Mouse (Mus musculus) heart, adult 2 months (tissue): ENCODE measurements around the gene Tdrd12. TPM values are rescaled to one million over a fixed set of nuclear protein-coding genes. Genes with fewer than 3 reads are reported as not detected.
A peak's percentile ranks its signal among the peaks of the same experiment; 100 is the strongest.
"Not testable (repeated sequence)": the region's sequence is repeated elsewhere in the genome, so short reads cannot be mapped to it uniquely, and the experiment has no call there.

Source experiments
- DNase-seq, 2 experiments: peaks; one replicate each; pipeline ENCODE4 v3.0.0; 2021
- H3K27ac ChIP-seq: fragments of 200-600 bp; 2 replicates; pipeline ENCODE4 v1.8.1; 2022
- H3K27me3 ChIP-seq: fragments of 200-500 bp; 2 replicates; pipeline ENCODE4 v1.6.1; 2012; ENCODE audit warnings: mild to moderate bottlenecking, low read length, inconsistent platforms, mixed read lengths; ENCODE audit not compliant: control insufficient read depth, insufficient read depth
- H3K36me3 ChIP-seq: fragments of 200-500 bp; 2 replicates; pipeline ENCODE4 v1.6.1; 2012; ENCODE audit warnings: low read length, inconsistent platforms; ENCODE audit not compliant: control insufficient read depth, insufficient read depth
- H3K4me1 ChIP-seq: fragments of 200-500 bp; 2 replicates; pipeline ENCODE4 v1.6.1; 2011; ENCODE audit warnings: low read length; ENCODE audit not compliant: control insufficient read depth, insufficient read depth
- H3K4me3 ChIP-seq: fragments of 200-600 bp; 2 replicates; pipeline ENCODE4 v1.8.1; 2022
- H3K79me2 ChIP-seq: fragments of 200-500 bp; replicated peaks from 2 replicates; pipeline ENCODE4 v1.6.1; 2012; ENCODE audit warnings: mild to moderate bottlenecking, inconsistent platforms, low read length, moderate library complexity, mixed read lengths; ENCODE audit not compliant: control insufficient read depth, insufficient read depth
- H3K9ac ChIP-seq: fragments of 200-500 bp; 2 replicates; pipeline ENCODE4 v1.6.1; 2012; ENCODE audit warnings: low read depth, mild to moderate bottlenecking, control low read depth, inconsistent platforms, low read length, mixed read lengths
- CTCF ChIP-seq: fragments of 200-600 bp; IDR thresholded peaks from 2 replicates; pipeline ENCODE4 v1.8.1; 2022; ENCODE audit warnings: antibody characterized with exemption, mild to moderate bottlenecking, moderate library complexity
- EP300 ChIP-seq: fragments of 200-500 bp; IDR thresholded peaks from 2 replicates; pipeline ENCODE4 v1.6.1; 2011; ENCODE audit warnings: low read depth, low read length, control low read depth; ENCODE audit not compliant: insufficient read depth
- POLR2A ChIP-seq: fragments of 200-500 bp; IDR thresholded peaks from 2 replicates; pipeline ENCODE4 v1.6.1; 2011; ENCODE audit warnings: mild to moderate bottlenecking, low read depth, low read length, control low read depth; ENCODE audit not compliant: insufficient read depth
- WGBS: fragments of 180-500 bp; shearing (Covaris S2); methylation state at CpG from one replicate; pipeline ENCODE4 v1.1.7; 2018; 5-methylcytosine and 5-hydroxymethylcytosine counted together
- intact Hi-C: fragments of 180-260 bp; cut with DNase I; formaldehyde crosslinking; loops from one replicate; pipeline ENCODE4 v1.15.1; 2025
- polyA plus RNA-seq: library from polyadenylated mRNA; depleted of rRNA; stranded (reverse); fragments of >200 nt; gene quantifications from 2 replicates; pipeline ENCODE4 v1.2.3, GENCODE M21; 2012
- total RNA-seq, 2 experiments: library from RNA; stranded (reverse); gene quantifications; 2 replicates each; pipeline ENCODE4 v1.2.3; 2021

The Tdrd12 gene
- total and polyA plus RNA-seq, 3 experiments = 0.27 TPM; not detected in 2

DNA sequence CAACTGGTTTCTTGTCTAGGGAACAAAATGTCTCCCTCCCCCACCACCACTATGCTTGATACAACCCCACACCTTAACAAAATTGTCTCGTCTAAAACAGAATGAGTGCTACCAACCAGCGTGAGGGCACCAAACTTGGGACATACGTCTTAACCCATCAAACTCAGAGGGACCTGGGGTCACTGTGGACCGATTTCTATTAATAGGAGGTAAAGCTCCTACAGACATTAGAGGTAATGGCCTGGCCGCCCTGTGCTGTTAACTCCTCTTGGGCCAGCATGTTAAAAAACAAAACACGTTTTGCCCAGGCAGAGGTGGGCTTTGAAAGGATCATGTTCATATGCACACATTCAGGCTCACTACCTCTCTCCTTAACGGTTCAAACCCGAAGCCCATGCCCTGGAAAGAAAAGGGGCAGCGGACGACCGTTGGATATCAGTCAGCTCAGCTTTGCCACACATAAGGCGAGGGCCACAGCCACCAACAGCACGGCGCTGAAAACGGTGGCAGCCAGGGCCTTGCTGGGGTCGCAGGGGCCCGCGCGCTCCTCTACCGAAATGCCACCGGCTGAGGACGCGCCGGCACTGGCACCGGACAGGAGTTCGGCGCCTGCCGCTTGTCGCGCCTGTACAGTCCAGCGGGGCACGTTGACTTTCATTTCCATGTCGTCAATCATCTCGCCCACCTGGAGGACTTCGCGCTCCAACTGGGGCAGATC is 46.7 kb upstream of the Tdrd12 start:
- H3K79me2 ChIP-seq = no peaks in the 10 kb centered on the region
- DNase-seq = peak in 1 of 2 experiments; percentile 28
- H3K36me3 ChIP-seq = no peaks in the 10 kb centered on the region
- TF ChIP-seq EP300 = no peak
- no peak for TF ChIP-seq CTCF
- no peak for TF ChIP-seq POLR2A
- peak overlapping the region; percentile 81 for H3K4me3 ChIP-seq
- no peak overlapping the region for H3K27ac ChIP-seq
- peak overlapping the region; percentile 57 for H3K9ac ChIP-seq
- intact Hi-C loops = loop anchor here (2.0 kb wide), 1 partner anchor 27 kb away; the partner anchor contains the start of gene Nudt19
- peaks cover 1% of the 10 kb centered on the region; the same call in 1 of the 2 replicates for H3K4me1 ChIP-seq
- 13% methylated on average over 36 of the region's 36 CpGs for WGBS
- H3K27me3 ChIP-seq = peaks cover 9% of the 10 kb centered on the region; the same call in 1 of the 2 replicates

- 29% methylated on average over 11 of the region's 11 CpGs for WGBS
- no peaks in the 10 kb centered on the region for H3K36me3 ChIP-seq
- H3K27ac ChIP-seq = no peak overlapping the region
- no peaks in the 10 kb centered on the region for H3K79me2 ChIP-seq
- H3K4me3 ChIP-seq = no peak overlapping the region
- peaks cover 1% of the 10 kb centered on the region; the same call in 1 of the 2 replicates for H3K4me1 ChIP-seq
- intact Hi-C loops = loop anchor here (2.0 kb wide), 1 partner anchor 27 kb away; the partner anchor contains the start of gene Nudt19
- H3K9ac ChIP-seq = no peak overlapping the region
- peaks cover 9% of the 10 kb centered on the region; the same call in 1 of the 2 replicates for H3K27me3 ChIP-seq
- no peak for DNase-seq
- TF ChIP-seq CTCF (no peak), POLR2A (no peak), EP300 (no peak)
Measured at GRCm38 (mm10) chr7:35583476-35584025, 46.0 kb upstream of the Tdrd12 start.

DNA sequence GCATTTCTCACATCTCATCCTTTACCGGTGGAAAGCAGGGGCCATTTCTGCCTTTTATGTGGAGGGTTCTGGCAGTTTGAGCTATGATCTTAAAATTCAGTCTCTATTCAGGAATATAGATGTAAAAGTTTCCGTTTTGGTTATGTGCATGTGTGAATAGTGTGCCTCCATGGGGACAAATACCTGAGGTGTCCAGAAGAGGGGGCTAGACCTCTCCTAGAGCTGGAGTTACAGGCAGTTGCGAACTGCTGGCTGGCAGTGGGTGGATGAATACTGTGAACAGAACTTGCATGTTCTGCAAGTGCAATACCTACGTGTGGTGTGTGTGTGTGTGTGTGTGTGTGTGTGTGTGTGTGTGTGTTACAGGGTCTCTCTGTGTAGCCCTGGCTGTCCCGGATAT is 45.2 kb upstream of the Tdrd12 start:
- WGBS = 74% methylated on average over 5 of the region's 5 CpGs
- Histone ChIP-seq H3K27ac (no peak overlapping the region), H3K4me3 (no peak overlapping the region), H3K27me3 (peaks cover 9% of the 10 kb centered on the region; the same call in 1 of the 2 replicates), H3K9ac (no peak overlapping the region), H3K79me2 (no peaks in the 10 kb centered on the region), H3K4me1 (peaks cover 1% of the 10 kb centered on the region; the same call in 1 of the 2 replicates), H3K36me3 (no peaks in the 10 kb centered on the region)
- DNase-seq = no peak
- intact Hi-C loops = no loop called here
- TF ChIP-seq EP300 (no peak), CTCF (peak; percentile 16; the same call in 1 of the 2 replicates), POLR2A (no peak)

GRCm38 (mm10) chr7:35579849-35580248 is 42.3 kb upstream of the Tdrd12 start:
- intact Hi-C loops = no loop called here
- peak; percentile 17 to 43 for DNase-seq

GRCm38 (mm10) chr7:35570883-35571282 is 33.3 kb upstream of the Tdrd12 start:
- H3K27ac ChIP-seq, H3K4me3 ChIP-seq, H3K27me3 ChIP-seq, DNase-seq, H3K79me2 ChIP-seq, H3K36me3 ChIP-seq, H3K9ac ChIP-seq, H3K4me1 ChIP-seq: not testable (repeated sequence)
- TF ChIP-seq CTCF = peak; percentile 56
- WGBS = 22% methylated on average over 6 of the region's 6 CpGs
- intact Hi-C loops = loop anchor here (2.0 kb wide), 1 partner anchor 24 kb away; no protein-coding TSS in a partner anchor

More at GRCm38 (mm10) chr7:35579849-35580248, 42.3 kb upstream of the Tdrd12 start:
- Histone ChIP-seq H3K27me3 (peaks cover 7% of the 10 kb centered on the region; the same call in 1 of the 2 replicates), H3K9ac (no peak overlapping the region), H3K27ac (no peak overlapping the region), H3K36me3 (no peaks in the 10 kb centered on the region), H3K4me3 (no peak overlapping the region), H3K4me1 (no peaks in the 10 kb centered on the region), H3K79me2 (no peaks in the 10 kb centered on the region)
- WGBS = 35% methylated on average over 4 of the region's 4 CpGs
- TF ChIP-seq POLR2A (no peak), EP300 (no peak), CTCF (peak; percentile 81)

DNA sequence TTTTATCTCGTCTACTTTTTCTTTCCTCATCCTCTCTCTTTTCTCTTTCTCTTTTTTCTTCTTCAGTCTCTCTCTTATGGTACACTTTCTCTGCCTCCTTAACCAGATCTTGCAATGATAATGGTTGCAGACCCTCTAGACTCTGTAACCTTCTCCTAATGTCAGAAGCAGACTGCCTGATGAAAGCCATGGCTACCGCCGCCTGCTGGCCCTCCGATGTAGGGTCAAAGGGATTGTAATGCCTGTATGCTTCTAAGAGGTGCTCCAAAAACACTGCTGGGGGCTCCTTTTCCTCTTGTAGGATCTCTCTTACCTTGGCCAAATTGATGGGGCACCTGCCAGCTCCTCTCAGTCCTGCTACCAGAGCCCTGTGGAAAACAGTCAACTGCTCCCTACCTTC is 32.2 kb upstream of the Tdrd12 start:
- H3K9ac ChIP-seq, H3K27me3 ChIP-seq, H3K4me1 ChIP-seq, H3K79me2 ChIP-seq, H3K36me3 ChIP-seq, H3K27ac ChIP-seq, H3K4me3 ChIP-seq, DNase-seq: not testable (repeated sequence)
- WGBS = 89% methylated on average over 4 of the region's 4 CpGs
- intact Hi-C loops = loop anchor here (2.0 kb wide), 1 partner anchor 23 kb away; no protein-coding TSS in a partner anchor

DNA sequence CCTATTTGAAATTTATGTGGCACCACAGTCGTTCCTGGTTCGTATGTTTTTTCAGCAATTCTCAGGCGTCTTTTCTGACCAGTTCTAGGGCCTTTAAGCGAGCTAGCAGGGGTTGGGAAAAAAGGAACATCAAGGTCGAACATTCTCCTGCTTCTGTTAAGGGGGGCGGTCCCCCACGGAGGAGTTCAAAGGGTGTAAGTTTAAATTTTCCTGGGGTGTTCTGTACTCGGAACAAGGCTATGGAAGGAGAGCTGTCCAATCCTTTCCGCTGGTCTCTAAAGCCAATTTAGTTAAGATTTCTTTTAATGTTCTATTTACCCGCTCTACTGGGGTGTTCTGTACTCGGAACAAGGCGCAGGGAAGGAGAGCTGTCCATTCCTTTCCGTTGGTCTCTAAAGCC is 28.4 kb upstream of the Tdrd12 start:
- H3K27me3 ChIP-seq, H3K4me1 ChIP-seq, DNase-seq, H3K4me3 ChIP-seq, H3K9ac ChIP-seq, intact Hi-C loops, H3K27ac ChIP-seq, H3K79me2 ChIP-seq, H3K36me3 ChIP-seq: not testable (repeated sequence)
- WGBS = 81% methylated on average over 13 of the region's 13 CpGs

GRCm38 (mm10) chr7:35564872-35565271 is 27.3 kb upstream of the Tdrd12 start:
- H3K4me3 ChIP-seq, H3K79me2 ChIP-seq, H3K4me1 ChIP-seq, intact Hi-C loops, H3K27ac ChIP-seq, DNase-seq, H3K9ac ChIP-seq, H3K27me3 ChIP-seq, H3K36me3 ChIP-seq: not testable (repeated sequence)
- WGBS = 77% methylated on average over 10 of the region's 10 CpGs
